23 mouse cellular contexts compared by ENCODE assay signal in the genomic region with DNA sequence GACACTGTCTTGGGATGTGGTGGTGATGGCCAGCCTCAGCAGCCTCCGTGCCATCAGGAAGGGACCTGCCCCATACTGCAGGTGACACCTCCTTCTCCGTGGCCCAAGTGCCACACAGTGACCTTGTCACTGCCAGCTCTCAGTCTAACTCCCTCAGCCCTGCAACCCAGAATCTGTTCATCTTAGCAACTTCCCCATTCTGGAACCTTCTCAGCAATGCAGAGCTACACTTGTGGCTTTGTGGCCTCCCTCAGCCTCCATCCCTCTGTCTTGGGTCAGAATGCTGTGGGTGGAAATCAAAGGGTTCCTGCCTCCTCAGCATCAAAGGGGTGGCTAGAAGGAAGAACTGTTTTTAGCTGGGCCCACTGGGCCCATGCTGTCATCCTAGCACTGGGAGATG. TPM values are rescaled to one million over a fixed set of nuclear protein-coding genes. Genes with fewer than 3 reads are reported as not detected.
DNase-seq lines count a peak whose midpoint lies in the region; TF ChIP-seq lines count a peak whose summit lies in the region.
"Had no signal": no experiment of that assay in that cellular context is flagged by ENCODE, and none has a peak within 500 bp of the region (broad histone marks: within the 10 kb centered on the region; RNA-seq: fewer than 3 reads in every experiment).

No protein-coding gene starts in this region.

- no peaks in the 10 kb centered on the region for H3K27me3 ChIP-seq in MEL (ENCODE audit: control insufficient read depth in 1 of 2, insufficient read depth in 2 of 2, low read length in 2 of 2)
- H3K27me3 ChIP-seq in splenic B cell, adult 2 months (ENCODE audit: control insufficient read depth, insufficient read depth, low read length, poor library complexity, severe bottlenecking), result no peaks in the 10 kb centered on the region
- H3K27me3 ChIP-seq: embryonic facial prominence, embryonic 13.5 days; Patski had no signal

- H3K36me3 ChIP-seq in MEL (ENCODE audit: control insufficient read depth in 1 of 2, insufficient read depth in 2 of 2, low read length in 2 of 2), result no peaks in the 10 kb centered on the region; a peak in 1 of 4 replicates
- no peaks in the 10 kb centered on the region for H3K36me3 ChIP-seq in macrophage (ENCODE audit: inconsistent target)
- no peaks in the 10 kb centered on the region for H3K36me3 ChIP-seq in splenic B cell, adult 2 months (ENCODE audit: control insufficient read depth, insufficient read depth, low read length, poor library complexity, severe bottlenecking)
- H3K36me3 ChIP-seq: liver, embryonic 15.5 days had no signal

- peak; percentile 45 for DNase-seq in lung, postnatal 36 days
- no peak for DNase-seq in lung, adult 2 months
- peak; percentile 81 for DNase-seq in MEL (ENCODE audit: low read depth, low spot score)
- peak; percentile 81 for DNase-seq in splenic B cell, adult 2 months (ENCODE audit: low read depth, low spot score)
- no peak for DNase-seq in frontal cortex, adult 2 months (ENCODE audit: extremely low spot score in 1 of 2, low spot score in 1 of 2)
- DNase-seq in urinary bladder, postnatal 4 days (ENCODE audit: low spot score in 2 of 2), result no peak
- DNase-seq in kidney, adult 8-10 months, result no peak
- DNase-seq: cerebellum, adult 18-20 months; cerebellum, postnatal 25 days; embryo, embryonic 11 days; gastrocnemius, adult 2 months; kidney, adult 11 months; left cerebral cortex, postnatal 4 days; liver; thymus, postnatal 36 days had no signal

- H3K9me3 ChIP-seq in MEL (replicated peaks; ENCODE audit: insufficient read depth, low read length), result no peaks in the 10 kb centered on the region
- H3K9me3 ChIP-seq: embryonic facial prominence, embryonic 13.5 days; forebrain, embryonic 12.5 days; liver, embryonic 15.5 days had no signal

- no peak overlapping the region for H3K9ac ChIP-seq in MEL (ENCODE audit: control insufficient read depth, low read depth, low read length, poor library complexity, severe bottlenecking)
- H3K9ac ChIP-seq: embryonic facial prominence, embryonic 13.5 days; forebrain, embryonic 12.5 days; liver, embryonic 15.5 days had no signal

- H3K27ac ChIP-seq in MEL (ENCODE audit: control insufficient read depth, low read depth, low read length) (no peak overlapping the region), macrophage (0 out of 2 replicates have a peak overlapping the region, but pooled peaks have one; percentile 4)
- H3K27ac ChIP-seq: embryonic facial prominence, embryonic 13.5 days; forebrain, embryonic 12.5 days; gastrocnemius, adult 2 months; liver, embryonic 15.5 days had no signal

- H3K4me1 ChIP-seq in lung, adult 2 months (ENCODE audit: control insufficient read depth, insufficient read depth, low read length), result peaks cover 3% of the 10 kb centered on the region; the same call in 1 of the 2 replicates
- peaks cover 0 to 20% of the 10 kb centered on the region in 2 experiments; a peak in 3 of 4 replicates for H3K4me1 ChIP-seq in MEL (ENCODE audit: control insufficient read depth in 1 of 2, insufficient read depth in 2 of 2, low read length in 2 of 2)

- no peak for TF ChIP-seq CTCF in lung, adult 2 months (IDR thresholded peaks at IDR 0.05; ENCODE audit: insufficient read depth, low read length)
- no peak for TF ChIP-seq CTCF in MEL (IDR thresholded peaks at IDR 0.05 in 2 of 3, conservative IDR thresholded peaks at IDR 0.05 in 1 of 3; ENCODE audit: control insufficient read depth in 1 of 3, insufficient read depth in 1 of 3, low read depth in 2 of 3, low read length in 3 of 3, poor library complexity in 1 of 3, severe bottlenecking in 1 of 3)

- TF ChIP-seq RAD21 in MEL (IDR thresholded peaks at IDR 0.05; ENCODE audit: low read depth, low read length), result no peak

- WGBS in lung, adult 2 months, result 76% methylated on average over 2 of the region's 2 CpGs
- 0% methylated on average over 2 of the region's 2 CpGs for WGBS in macrophage (ENCODE audit: missing documents)

- TF ChIP-seq EP300 in MEL (IDR thresholded peaks at IDR 0.05; ENCODE audit: low read depth in 1 of 2, low read length in 2 of 2), result no peak

- TF ChIP-seq POLR2A in lung, adult 2 months (IDR thresholded peaks at IDR 0.05; ENCODE audit: borderline replicate concordance, extremely low read depth, low read depth, low read length), result no peak
- TF ChIP-seq POLR2A in MEL (IDR thresholded peaks at IDR 0.05; ENCODE audit: control insufficient read depth in 1 of 2, insufficient read depth in 1 of 2, low read depth in 1 of 2, low read length in 2 of 2, poor library complexity in 1 of 2), result no peak

- no peaks in the 10 kb centered on the region; the same call in 1 of the 2 replicates for H3K79me2 ChIP-seq in MEL (ENCODE audit: control insufficient read depth, insufficient read depth, low read length, poor library complexity)
- H3K79me2 ChIP-seq in macrophage (ENCODE audit: inconsistent target), result no peaks in the 10 kb centered on the region

- H3K4me3 ChIP-seq in lung, adult 2 months (replicated peaks; ENCODE audit: extremely low read depth, low read depth, low read length), result no peak overlapping the region
- no peak overlapping the region for H3K4me3 ChIP-seq in MEL (ENCODE audit: control insufficient read depth in 1 of 2, insufficient read depth in 1 of 2, low read depth in 2 of 2, low read length in 2 of 2)
- H3K4me3 ChIP-seq in macrophage (ENCODE audit: inconsistent target), result no peak overlapping the region
- H3K4me3 ChIP-seq: embryonic facial prominence, embryonic 13.5 days; erythroblast, embryonic 14.5 days; forebrain, embryonic 12.5 days; gastrocnemius, adult 2 months; liver, embryonic 15.5 days had no signal

TF ChIP-seq in MEL, 35 proteins besides CTCF, POLR2A, EP300 and RAD21 (continues in another document):
- TF ChIP-seq RCOR1 (IDR thresholded peaks at IDR 0.05; ENCODE audit: low read depth, low read length), result peak; percentile 68
- TF ChIP-seq USF2 (IDR thresholded peaks at IDR 0.05; ENCODE audit: borderline replicate concordance in 1 of 2, insufficient read depth in 1 of 2, low read depth in 1 of 2, low read length in 2 of 2), result no peak
- peak; percentile 90; the same call in 1 of the 2 replicates for TF ChIP-seq UBTF (IDR thresholded peaks at IDR 0.05; ENCODE audit: borderline replicate concordance, insufficient read depth, low read depth, low read length)

RNA-seq across cellular contexts. Expression of gene Kcnn1, which starts 9.2 kb away (rescaled TPM):
- 3.4 and 5.0 TPM in 2 replicates for polyA plus RNA-seq in lung, adult 2 months (2012; rRNA removed)
- total RNA-seq in MEL (2012; rRNA removed), result 7.3 and 8.9 TPM in 2 replicates
- polyA plus RNA-seq in MEL (2012; ENCODE audit: insufficient read depth in 1 of 2, insufficient read length in 2 of 2, low read depth in 1 of 2, low replicate concordance in 2 of 2, missing spikeins in 1 of 2), result 10 to 100 TPM in 1 of 2 experiments, not detected in 1; 10.7 TPM
- total RNA-seq in macrophage (2018; cell fraction: chromatin; rRNA removed), result 1 to 10 TPM in 15 of 26 experiments, under 1 TPM in 8, not detected in 3; 0.22 to 3.5 (median 1.3) TPM
- total RNA-seq in macrophage (2018; cell fraction: cytosol; rRNA removed), result 1 to 10 TPM; 1.0 to 3.8 (median 2.1) TPM
- total RNA-seq in macrophage (2018; cell fraction: nucleus; rRNA removed), result 1 to 10 TPM in 16 of 26 experiments, under 1 TPM in 10; 0.21 to 2.7 (median 1.2) TPM
- polyA plus RNA-seq in macrophage (2018), result 1.2 to 1.7 TPM (median 1.6 TPM) in 3 replicates
- polyA plus RNA-seq in frontal cortex, adult 2 months (2012; rRNA removed), result 25.2 and 27.9 TPM in 2 replicates

RNA-seq across cellular contexts. Expression of gene Arrdc2, which starts 14.3 kb away (rescaled TPM):
- polyA plus RNA-seq in lung, adult 2 months (2012; rRNA removed), result 50.3 and 78.3 TPM in 2 replicates
- total RNA-seq in MEL (2012; rRNA removed), result 10.0 and 13.1 TPM in 2 replicates
- polyA plus RNA-seq in MEL (2012; ENCODE audit: insufficient read depth in 1 of 2, insufficient read length in 2 of 2, low read depth in 1 of 2, low replicate concordance in 2 of 2, missing spikeins in 1 of 2) (10 to 100 TPM in 1 of 2 experiments, not detected in 1; 22.5 TPM), macrophage (2018) (8.1 to 21.9 TPM (median 12.1 TPM) in 3 replicates)
- 100 to 1,000 TPM in 2 of 26 experiments, 10 to 100 TPM in 24; 15.4 to 123 (median 72.6) TPM for total RNA-seq in macrophage (2018; cell fraction: chromatin; rRNA removed)
- total RNA-seq in macrophage (2018; cell fraction: cytosol; rRNA removed), result 10 to 100 TPM in 15 of 26 experiments, 1 to 10 TPM in 11; 2.6 to 19.5 (median 12.0) TPM
- 10 to 100 TPM; 10.7 to 98.5 (median 44.3) TPM for total RNA-seq in macrophage (2018; cell fraction: nucleus; rRNA removed)
- 24.6 and 27.8 TPM in 2 replicates for polyA plus RNA-seq in frontal cortex, adult 2 months (2012; rRNA removed)

RNA-seq across cellular contexts. Expression of gene Ccdc124, which starts 19.9 kb away (rescaled TPM):
- 43.8 and 48.0 TPM in 2 replicates for polyA plus RNA-seq in lung, adult 2 months (2012; rRNA removed)
- 47.5 and 47.6 TPM in 2 replicates for total RNA-seq in MEL (2012; rRNA removed)
- polyA plus RNA-seq in MEL (2012; ENCODE audit: insufficient read depth in 1 of 2, insufficient read length in 2 of 2, low read depth in 1 of 2, low replicate concordance in 2 of 2, missing spikeins in 1 of 2) (10 to 100 TPM in 1 of 2 experiments, not detected in 1; 87.1 TPM), macrophage (2018) (47.6 to 62.3 TPM (median 58.2 TPM) in 3 replicates)
- total RNA-seq in macrophage (2018; cell fraction: chromatin; rRNA removed), result 10 to 100 TPM; 13.2 to 34.3 (median 24.5) TPM
- total RNA-seq in macrophage (2018; cell fraction: cytosol; rRNA removed), result 10 to 100 TPM; 30.4 to 56.5 (median 42.0) TPM
- total RNA-seq in macrophage (2018; cell fraction: nucleus; rRNA removed), result 10 to 100 TPM; 18.9 to 41.0 (median 29.8) TPM
- polyA plus RNA-seq in frontal cortex, adult 2 months (2012; rRNA removed), result 185 and 189 TPM in 2 replicates

RNA-seq across cellular contexts. Expression of gene Slc5a5, which starts 38.7 kb away (rescaled TPM):
- polyA plus RNA-seq in lung, adult 2 months (2012; rRNA removed), result 0.71 and 1.3 TPM in 2 replicates
- 0.12 and 0.13 TPM in 2 replicates for total RNA-seq in MEL (2012; rRNA removed)
- polyA plus RNA-seq in MEL (2012; ENCODE audit: insufficient read depth in 1 of 2, insufficient read length in 2 of 2, low read depth in 1 of 2, low replicate concordance in 2 of 2, missing spikeins in 1 of 2) (under 1 TPM in 1 of 2 experiments, not detected in 1; 0.36 TPM), macrophage (2018) (not detected in 3 replicates)
- not detected for total RNA-seq in macrophage (2018; cell fraction: chromatin; rRNA removed)
- under 1 TPM in 2 of 26 experiments, not detected in 24; 0.04 to 0.07 TPM for total RNA-seq in macrophage (2018; cell fraction: cytosol; rRNA removed)
- total RNA-seq in macrophage (2018; cell fraction: nucleus; rRNA removed), result under 1 TPM in 1 of 26 experiments, not detected in 25; 0.20 TPM
- 9.9 and 12.3 TPM in 2 replicates for polyA plus RNA-seq in frontal cortex, adult 2 months (2012; rRNA removed)
- total RNA-seq: adrenal gland, adult 18-20 months; gastrocnemius, adult 2 months; gastrocnemius, postnatal 4 days had no signal
- polyA plus RNA-seq: liver, embryonic 15.5 days had no signal

RNA-seq across cellular contexts. Expression of gene Rpl18a, which starts 43.3 kb away (rescaled TPM):
- 3,384 and 4,193 TPM in 2 replicates for polyA plus RNA-seq in lung, adult 2 months (2012; rRNA removed)
- total RNA-seq in MEL (2012; rRNA removed), result 4,999 and 5,671 TPM in 2 replicates
- polyA plus RNA-seq in MEL (2012; ENCODE audit: insufficient read depth in 1 of 2, insufficient read length in 2 of 2, low read depth in 1 of 2, low replicate concordance in 2 of 2, missing spikeins in 1 of 2) (1,000 to 10,000 TPM in 1 of 2 experiments, not detected in 1; 5,399 TPM), macrophage (2018) (1,516 to 2,224 TPM (median 1,908 TPM) in 3 replicates)
- total RNA-seq in macrophage (2018; cell fraction: chromatin; rRNA removed), result 100 to 1,000 TPM in 1 of 26 experiments, 10 to 100 TPM in 25; 34.5 to 323 (median 44.7) TPM
- total RNA-seq in macrophage (2018; cell fraction: cytosol; rRNA removed), result 1,000 to 10,000 TPM in 17 of 26 experiments, 100 to 1,000 TPM in 9; 795 to 2,066 (median 1,262) TPM
- 100 to 1,000 TPM; 112 to 327 (median 178) TPM for total RNA-seq in macrophage (2018; cell fraction: nucleus; rRNA removed)
- 1,785 and 1,788 TPM in 2 replicates for polyA plus RNA-seq in frontal cortex, adult 2 months (2012; rRNA removed)

Comparison
In these comparisons a context has a peak if more than half of its experiments do, and no peak if none do; other contexts are left out.
1. DNase-seq: peak in lung, postnatal 36 days (single experiment), MEL (single experiment) and splenic B cell, adult 2 months (single experiment); none in lung, adult 2 months (single experiment), frontal cortex, adult 2 months (0 of 2), urinary bladder, postnatal 4 days (0 of 2) and kidney, adult 8-10 months (0 of 2).